Mouse (Mus musculus) spleen, adult 18-20 months (tissue): ENCODE measurements around the gene Olfr820.
"Not testable (repeated sequence)": the region's sequence is repeated elsewhere in the genome, so short reads cannot be mapped to it uniquely, and the experiment has no call there.

Source experiments
- DNase-seq, 2 experiments: peaks; one replicate each; pipeline ENCODE4 v3.0.0; 2022; ENCODE audit warnings: mixed read lengths in 2 of 2

The Olfr820 gene

DNA sequence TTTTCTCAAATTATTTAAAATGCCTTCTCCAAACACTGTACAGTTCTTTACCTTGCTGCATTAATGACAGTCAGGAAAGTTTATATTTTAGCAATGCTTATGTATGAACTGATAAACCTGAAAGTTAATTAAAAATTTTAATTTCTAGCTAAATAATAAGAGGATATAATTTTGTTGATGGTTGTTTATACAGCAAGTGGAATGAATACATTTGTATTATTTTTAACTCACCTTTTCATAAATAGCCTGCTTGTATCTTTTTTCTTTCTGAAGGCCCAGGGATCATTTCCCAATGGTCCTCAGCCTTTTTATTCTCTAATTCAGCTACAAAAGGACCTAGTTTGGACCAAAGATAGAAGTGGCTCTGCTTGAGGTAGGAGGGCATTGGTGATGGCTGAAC, at the start of gene Olfr820:
Gene Olfr820 (plus strand): TSS at position 301 of the 400 bp plus-strand sequence.
- DNase-seq = no peak

DNA sequence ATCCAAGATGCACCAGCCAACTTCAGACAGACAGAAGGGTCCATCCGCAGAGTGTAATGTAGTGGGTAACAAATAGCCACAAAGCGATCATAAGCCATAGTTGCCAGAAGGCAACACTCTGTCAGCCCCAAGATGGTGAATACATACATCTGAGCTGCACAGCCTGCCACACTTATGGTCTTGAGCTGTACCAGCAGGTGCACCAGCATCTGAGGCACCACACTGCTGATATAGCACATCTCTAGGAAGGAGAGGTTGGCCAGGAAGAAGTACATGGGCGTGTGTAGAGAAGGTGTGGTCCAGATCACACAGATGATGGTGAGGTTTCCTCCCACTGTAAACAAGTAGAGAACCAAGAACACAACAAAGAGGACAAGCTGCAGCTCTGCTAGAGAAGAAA, 46.2 kb upstream of the Olfr820 start:
- DNase-seq = not testable (repeated sequence)

DNA sequence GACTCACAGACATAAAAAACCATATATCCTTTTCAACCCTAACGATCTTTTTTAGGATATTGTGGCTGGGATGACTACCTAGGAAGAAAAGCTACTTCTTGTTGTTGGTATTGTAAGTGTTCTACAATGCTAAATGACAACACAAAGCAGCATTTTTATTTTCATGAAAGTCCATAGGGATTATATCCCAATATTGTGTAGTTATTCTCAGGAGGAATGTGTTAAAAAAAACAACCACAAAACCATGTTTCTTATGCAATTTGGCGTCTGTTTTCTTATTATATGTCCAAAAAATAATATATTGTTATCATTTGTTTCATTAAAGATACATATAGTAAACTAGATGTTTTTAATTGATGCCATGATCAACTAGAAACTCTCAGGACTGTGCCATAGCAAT, 45.3 kb upstream of the Olfr820 start, which contains the start of gene Olfr819:
Gene Olfr819 (minus strand): TSS at position 101 of the 400 bp plus-strand sequence.
- DNase-seq = not testable (repeated sequence)

DNA sequence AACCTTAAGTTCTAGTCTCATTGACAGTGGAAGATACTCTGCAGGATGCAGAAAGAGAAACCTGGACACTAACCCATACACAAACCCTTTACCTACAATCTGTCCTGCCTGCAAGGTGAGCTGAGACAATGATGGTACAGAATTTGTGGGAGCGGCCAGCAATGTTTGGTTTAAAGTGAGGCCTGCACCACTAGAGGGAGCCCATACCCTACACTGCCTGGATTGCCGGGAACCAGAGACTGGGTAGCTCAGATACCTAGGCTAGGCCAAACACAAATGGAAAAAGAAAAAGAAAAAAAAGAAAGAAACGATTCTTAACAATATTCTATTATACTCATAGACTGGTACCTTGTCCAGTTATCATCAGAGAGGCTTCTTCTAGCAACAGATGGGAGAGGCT, 39.4 kb upstream of the Olfr820 start:
- not testable (repeated sequence) for DNase-seq

DNA sequence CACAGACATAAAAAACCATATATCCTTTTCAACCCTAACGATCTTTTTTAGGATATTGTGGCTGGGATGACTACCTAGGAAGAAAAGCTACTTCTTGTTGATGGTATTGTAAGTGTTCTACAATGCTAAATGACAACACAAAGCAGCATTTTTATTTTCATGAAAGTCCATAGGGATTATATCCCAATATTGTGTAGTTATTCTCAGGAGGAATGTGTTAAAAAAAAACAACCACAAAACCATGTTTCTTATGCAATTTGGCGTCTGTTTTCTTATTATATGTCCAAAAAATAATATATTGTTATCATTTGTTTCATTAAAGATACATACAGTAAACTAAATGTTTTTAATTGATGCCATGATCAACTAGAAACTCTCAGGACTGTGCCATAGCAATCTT, 36.4 kb upstream of the Olfr820 start, which contains the start of gene Olfr247:
Gene Olfr247 (minus strand): TSS at position 101 of the 400 bp plus-strand sequence.
- DNase-seq = not testable (repeated sequence)

DNA sequence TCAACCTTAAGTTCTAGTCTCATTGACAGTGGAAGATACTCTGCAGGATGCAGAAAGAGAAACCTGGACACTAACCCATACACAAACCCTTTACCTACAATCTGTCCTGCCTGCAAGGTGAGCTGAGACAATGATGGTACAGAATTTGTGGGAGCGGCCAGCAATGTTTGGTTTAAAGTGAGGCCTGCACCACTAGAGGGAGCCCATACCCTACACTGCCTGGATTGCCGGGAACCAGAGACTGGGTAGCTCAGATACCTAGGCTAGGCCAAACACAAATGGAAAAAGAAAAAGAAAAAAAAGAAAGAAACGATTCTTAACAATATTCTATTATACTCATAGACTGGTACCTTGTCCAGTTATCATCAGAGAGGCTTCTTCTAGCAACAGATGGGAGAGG, 30.6 kb upstream of the Olfr820 start:
- DNase-seq = not testable (repeated sequence)

DNA sequence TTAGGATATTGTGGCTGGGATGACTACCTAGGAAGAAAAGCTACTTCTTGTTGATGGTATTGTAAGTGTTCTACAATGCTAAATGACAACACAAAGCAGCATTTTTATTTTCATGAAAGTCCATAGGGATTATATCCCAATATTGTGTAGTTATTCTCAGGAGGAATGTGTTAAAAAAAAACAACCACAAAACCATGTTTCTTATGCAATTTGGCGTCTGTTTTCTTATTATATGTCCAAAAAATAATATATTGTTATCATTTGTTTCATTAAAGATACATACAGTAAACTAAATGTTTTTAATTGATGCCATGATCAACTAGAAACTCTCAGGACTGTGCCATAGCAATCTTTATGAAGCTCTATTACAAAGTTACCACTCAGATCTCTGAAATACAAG, 27.5 kb upstream of the Olfr820 start, which contains the start of gene Gm10310:
Gene Gm10310 (minus strand): TSS at position 101 of the 400 bp plus-strand sequence.
- DNase-seq = not testable (repeated sequence)

DNA sequence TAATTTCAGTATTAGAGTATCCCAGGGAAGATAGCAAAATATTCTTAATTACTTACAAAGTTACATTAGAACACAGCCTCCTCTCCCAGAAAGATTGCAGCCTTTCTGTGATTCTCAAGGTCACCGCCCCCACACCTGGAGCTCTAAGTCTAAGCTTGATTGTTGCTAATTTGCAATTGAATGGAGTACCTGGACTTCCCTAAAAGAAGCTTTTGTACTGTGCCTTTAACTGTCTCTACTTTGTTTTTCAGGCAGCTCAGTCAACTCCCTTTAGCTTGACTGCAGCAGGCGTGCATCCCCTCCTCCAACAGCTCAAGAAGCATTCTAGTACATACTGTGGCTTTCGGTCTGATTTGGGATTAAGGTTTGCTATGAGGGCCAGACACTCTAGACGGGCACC, 8.3 kb upstream of the Olfr820 start:
- not testable (repeated sequence) for DNase-seq

DNA sequence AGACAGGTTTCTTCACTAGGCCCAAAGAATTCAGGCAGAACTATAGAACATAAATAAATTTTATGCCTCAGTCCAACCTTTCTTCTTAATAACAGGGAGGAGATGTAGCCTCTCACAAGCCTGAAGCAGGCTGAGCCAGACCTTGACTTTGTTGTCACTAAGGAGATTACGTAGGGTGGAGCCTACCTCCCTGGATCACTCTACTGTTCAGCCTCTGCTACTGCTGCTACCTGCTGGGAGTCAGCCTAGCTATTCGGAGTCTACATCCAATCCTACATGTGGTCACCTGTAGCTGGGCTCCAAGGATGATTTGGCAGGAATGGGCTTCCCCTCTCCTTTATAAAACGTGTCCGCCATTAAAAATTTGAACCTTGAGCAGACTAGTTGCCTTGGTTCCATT, 7.1 kb upstream of the Olfr820 start:
- DNase-seq = not testable (repeated sequence)

DNA sequence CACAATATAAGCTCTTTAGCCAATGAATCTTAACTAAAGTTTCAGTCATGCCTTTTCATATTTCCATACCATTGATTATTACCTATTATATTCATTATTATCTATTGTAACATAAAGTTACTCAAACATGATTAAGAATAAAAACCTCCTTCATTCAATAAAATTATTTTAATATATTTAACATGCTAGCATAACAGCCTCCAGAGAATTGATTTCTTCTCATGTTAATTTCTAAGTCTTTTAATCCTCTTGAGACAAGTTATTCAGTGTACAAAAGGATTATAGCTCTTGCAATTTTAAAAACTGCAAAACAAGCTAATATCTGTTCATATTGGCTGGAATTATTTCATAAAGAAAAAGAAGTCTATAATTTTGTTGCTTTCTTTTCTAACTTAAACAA, 17.6 kb downstream of the Olfr820 start, which contains the start of gene Olfr821:
Gene Olfr821 (plus strand): TSS at position 301 of the 400 bp plus-strand sequence.
- no peak for DNase-seq

DNA sequence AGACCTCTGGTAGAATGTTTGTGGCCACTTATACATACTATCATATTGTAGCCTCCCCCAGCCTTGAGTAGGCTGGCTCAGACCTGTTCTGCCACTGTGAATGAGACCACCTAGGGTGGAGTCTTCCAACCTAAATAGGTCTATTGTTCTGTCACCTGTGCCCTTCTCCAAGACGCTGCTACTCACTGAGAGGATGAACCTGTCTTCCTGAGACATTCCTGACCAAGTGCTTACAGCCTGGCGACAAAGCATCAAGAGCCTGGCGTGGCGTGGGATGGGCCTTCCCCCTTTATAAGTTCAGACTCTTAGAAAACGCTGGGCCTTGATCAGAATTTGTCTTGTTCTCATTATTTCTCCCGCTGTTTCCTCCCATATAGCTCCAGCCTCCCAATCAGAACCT, 24.7 kb downstream of the Olfr820 start:
- DNase-seq = no peak
